Mouse (Mus musculus) CH12F3 (cell line): ENCODE data around the gene Pla2g2f.

Experiments
- in situ Hi-C: fragments of 300-500 bp; cut with MboI; formaldehyde crosslinking; loops from 2 replicates; pipeline ENCODE4 v1.14.3; 2020; ENCODE audit warnings: low sequenced_read_pairs

Gene Pla2g2f

DNA sequence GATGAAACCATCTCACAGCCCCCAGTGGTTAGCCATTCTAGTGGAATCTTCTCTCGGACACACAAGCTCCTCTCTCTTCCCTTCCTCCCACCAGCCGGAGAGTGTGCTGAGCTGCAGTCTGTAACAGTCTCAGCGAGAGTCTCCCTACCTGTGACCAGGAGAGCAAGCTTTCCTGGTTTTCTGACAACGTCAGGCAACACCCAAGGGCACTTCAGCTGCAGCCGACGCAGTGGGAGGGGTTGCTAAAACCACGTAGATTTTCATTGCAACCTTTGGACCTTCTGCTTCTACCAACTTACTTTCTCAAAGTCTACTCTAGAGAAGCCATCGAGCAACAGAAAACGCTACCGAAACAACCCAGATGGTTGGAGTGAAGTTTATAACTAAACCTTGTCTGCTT lies 14.5 kb upstream of the Pla2g2f start:
- in situ Hi-C loops = no loop called here

- in situ Hi-C loops = no loop called here
These were observed 4.8 kb upstream of the Pla2g2f start for GRCm38 (mm10) chr4:138762266-138762665.

GRCm38 (mm10) chr4:138755983-138756382 lies 1.4 kb downstream of the Pla2g2f start:
- in situ Hi-C loops = no loop called here

DNA sequence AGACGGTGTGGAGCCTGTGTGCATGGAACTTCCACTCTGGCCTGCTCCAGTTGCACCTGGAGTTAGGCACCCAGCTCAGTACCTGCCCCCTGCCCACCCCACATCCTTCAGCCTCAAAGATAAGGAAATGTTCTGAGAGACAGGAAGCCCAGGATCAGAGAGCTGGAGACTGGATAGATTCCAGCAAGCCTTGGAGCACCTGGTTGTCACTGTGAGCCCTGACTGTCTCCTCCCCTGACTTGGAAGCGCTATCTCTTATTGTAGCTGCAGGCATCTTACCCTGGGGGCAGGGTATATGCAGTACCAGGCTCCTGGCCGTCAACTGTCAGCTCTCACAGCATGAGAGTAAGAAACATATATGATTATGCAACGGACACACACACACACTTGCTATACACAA lies 2.0 kb downstream of the Pla2g2f start:
- in situ Hi-C loops = no loop called here

GRCm38 (mm10) chr4:138754432-138754831 lies 3.0 kb downstream of the Pla2g2f start:
- in situ Hi-C loops = no loop called here

DNA sequence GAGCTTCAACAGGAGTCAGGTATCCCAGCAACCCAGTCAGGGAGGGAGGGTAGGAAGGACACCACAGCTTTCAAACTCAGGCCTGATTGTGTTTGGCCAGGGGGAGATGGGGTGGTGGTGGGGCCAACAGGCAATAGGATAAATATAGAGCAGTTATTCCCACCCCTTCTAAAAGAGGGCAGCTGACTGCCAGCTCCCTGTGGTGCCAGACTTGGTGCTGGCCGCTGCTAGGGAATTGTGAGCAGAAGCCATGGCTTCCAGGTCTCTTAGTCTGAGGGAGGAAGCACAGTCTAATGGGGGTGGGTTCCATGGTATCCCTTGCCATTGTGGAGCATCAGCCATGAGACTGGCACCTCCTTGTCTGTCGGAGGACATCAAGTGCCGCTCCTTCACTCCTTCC lies 3.8 kb downstream of the Pla2g2f start:
- in situ Hi-C loops = no loop called here

DNA sequence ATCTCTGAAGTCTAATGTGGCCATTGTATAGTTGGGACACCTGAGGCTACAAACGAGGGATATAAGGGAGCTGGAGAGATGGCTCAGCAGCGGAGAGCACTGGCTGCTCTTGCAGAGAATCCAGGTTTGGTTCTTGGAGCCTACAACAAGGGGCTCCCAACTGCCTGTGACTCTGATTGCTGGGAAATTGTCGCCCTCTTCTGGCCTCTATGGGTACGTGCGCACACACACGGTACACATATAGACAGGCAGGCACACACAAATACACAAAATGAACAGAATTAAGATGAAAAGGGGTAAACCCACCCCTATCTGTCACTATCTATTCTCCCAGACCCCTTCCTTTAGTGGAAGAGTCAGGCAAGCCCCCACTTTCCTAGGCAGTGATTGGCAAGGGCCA lies 4.8 kb downstream of the Pla2g2f start:
- in situ Hi-C loops = no loop called here

DNA sequence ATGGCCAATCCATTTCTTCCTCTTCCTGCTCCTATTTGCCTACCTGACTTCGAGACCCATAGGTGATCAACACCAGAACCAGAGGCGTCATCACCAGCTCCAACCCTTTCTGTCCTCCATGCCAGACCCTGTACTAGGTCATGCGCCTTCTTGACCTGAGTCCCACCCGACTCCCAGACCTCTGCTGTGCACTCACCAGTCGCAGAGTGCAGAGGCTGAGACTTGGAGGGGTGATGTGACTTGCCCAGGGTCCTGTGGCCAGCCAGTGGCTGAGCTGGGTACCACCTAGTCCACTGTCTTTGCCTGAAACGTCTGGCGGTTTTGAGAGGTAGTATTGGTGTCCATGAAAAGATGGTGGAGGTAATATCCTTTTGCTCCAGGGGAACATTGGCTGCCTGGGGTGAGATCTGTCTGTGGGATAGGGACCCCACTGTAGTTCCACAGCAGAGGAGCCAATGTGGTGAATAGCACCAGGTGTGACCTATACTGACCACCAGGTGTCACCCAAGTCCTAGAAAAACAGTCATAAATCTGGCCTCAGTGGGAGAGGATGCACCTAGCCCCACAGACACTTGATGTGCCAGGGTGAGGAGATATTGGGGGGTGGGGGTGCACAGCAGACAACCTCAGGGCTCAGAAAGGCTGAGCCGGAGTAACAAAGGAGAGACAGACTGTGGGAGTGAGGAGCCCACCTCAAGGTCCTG lies 8.9 kb downstream of the Pla2g2f start:
- in situ Hi-C loops = loop anchor here (10.0 to 25.0 kb wide), 2 partner anchors 106 to 264 kb away; no protein-coding TSS in a partner anchor

DNA sequence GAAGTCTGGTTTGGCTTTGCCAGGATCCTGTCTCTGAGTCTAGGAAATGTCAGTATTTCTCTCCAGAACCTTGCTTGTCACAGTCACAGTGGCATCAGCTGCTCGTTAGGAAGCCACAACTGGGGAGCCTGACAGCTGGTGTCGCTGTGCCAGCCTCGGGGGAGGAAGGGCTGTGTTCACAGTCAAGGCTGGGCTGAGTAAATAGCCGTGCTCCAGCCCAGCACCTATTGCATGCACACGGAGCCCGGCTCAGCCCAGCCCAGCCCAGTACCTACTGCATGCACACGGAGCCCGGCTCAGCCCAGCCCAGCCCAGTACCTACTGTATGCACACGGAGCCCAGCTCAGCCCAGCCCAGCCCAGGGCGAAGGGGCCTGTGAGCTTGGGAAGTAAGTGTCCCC lies 9.6 kb downstream of the Pla2g2f start:
- in situ Hi-C loops = loop anchor here (10.0 to 25.0 kb wide), 2 partner anchors 107 to 264 kb away; no protein-coding TSS in a partner anchor

GRCm38 (mm10) chr4:138746866-138747265 lies 10.6 kb downstream of the Pla2g2f start:
- in situ Hi-C loops = loop anchor here (10.0 to 25.0 kb wide), 2 partner anchors 108 to 265 kb away; no protein-coding TSS in a partner anchor

DNA sequence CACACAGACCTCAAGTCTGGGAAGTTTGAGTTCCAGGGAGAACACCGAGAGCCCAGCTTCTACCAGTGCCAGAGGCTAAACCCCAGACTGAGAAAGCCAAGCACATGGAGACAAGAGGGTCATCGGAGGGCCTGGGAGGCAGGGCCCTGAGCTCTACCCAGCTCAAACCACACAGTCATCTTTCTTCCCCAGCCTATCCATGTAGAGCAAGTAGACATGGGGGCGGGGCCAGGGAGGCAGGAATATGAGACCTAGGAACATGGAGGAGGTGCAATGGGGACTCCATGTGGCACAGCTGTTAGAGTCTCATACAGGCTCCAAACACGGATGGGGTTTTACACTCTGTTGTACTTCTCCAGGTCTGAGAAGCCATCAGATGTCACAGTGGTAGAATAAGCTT lies 11.5 kb downstream of the Pla2g2f start:
- in situ Hi-C loops = loop anchor here (10.0 to 25.0 kb wide), 2 partner anchors 109 to 266 kb away; no protein-coding TSS in a partner anchor

- in situ Hi-C loops = loop anchor here (25.0 kb wide), 1 partner anchor 273 kb away; no protein-coding TSS in a partner anchor
These were observed 18.1 kb downstream of the Pla2g2f start for GRCm38 (mm10) chr4:138739136-138739851.

DNA sequence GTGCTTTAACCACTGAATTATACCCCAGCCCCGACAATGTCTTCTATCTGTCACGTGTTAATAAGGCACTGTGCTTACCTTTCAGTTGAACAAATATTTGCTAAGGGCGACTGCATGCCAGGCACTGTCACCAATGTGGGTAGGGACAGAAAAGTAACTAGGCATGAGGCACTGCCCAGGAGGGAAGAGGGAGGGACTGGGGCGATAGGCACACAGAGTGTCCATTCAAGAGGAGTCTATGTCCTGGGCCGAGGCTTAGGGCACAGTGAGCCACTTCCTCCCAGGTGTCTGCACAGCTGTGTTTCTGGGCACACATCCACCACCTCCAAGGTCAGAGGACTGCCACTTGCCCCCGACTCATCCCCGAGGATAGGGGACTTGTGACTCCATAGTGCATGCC lies 20.4 kb downstream of the Pla2g2f start, which contains the start of gene Ubxn10:
TSS of gene Ubxn10 (minus strand) at position 137 of the 400 bp plus-strand sequence.
- in situ Hi-C loops = loop anchor here (25.0 kb wide), 1 partner anchor 275 kb away; no protein-coding TSS in a partner anchor

GRCm38 (mm10) chr4:138734863-138735262 lies 22.6 kb downstream of the Pla2g2f start:
- in situ Hi-C loops = loop anchor here (25.0 kb wide), 1 partner anchor 277 kb away; no protein-coding TSS in a partner anchor

GRCm38 (mm10) chr4:138734105-138734504 lies 23.3 kb downstream of the Pla2g2f start:
- in situ Hi-C loops = loop anchor here (25.0 kb wide), 1 partner anchor 278 kb away; no protein-coding TSS in a partner anchor

GRCm38 (mm10) chr4:138729018-138729703 lies 28.3 kb downstream of the Pla2g2f start:
- in situ Hi-C loops = loop anchor here (25.0 kb wide), 1 partner anchor 283 kb away; no protein-coding TSS in a partner anchor

DNA sequence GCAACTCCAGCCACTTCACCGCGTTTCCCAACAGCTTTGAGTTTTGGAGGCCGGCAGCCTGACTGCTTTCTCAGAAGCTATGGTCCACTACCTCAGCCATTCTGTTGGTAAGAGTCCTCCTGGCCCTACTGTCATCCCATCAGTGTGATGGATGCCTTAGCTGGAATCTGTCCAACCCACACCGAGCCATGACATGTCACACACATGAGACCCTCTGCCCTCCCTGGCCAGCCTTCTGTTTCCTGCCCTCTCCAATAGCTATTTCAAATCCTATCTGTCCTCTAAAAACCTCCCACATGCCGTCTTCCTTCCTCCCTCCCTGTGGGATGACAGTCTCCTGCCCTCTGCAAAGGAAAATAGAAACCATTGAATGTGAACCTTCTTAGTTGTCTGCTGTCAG lies 31.7 kb downstream of the Pla2g2f start:
- in situ Hi-C loops = loop anchor here (25.0 kb wide), 1 partner anchor 287 kb away; no protein-coding TSS in a partner anchor

- in situ Hi-C loops = loop anchor here (25.0 kb wide), 1 partner anchor 287 kb away; no protein-coding TSS in a partner anchor
These were observed 32.3 kb downstream of the Pla2g2f start for GRCm38 (mm10) chr4:138725127-138725461.

GRCm38 (mm10) chr4:138724354-138725126 lies 32.9 kb downstream of the Pla2g2f start, which contains the start of gene Pla2g2c:
Gene Pla2g2c, plus strand, starts transcription at chr4:138724792.
- in situ Hi-C loops = loop anchor here (25.0 kb wide), 1 partner anchor 288 kb away; no protein-coding TSS in a partner anchor
